Mouse (Mus musculus) right cerebral cortex, adult 2 months (tissue): ENCODE data around the gene Jpt1.
"Not testable (repeated sequence)": the region's sequence is repeated elsewhere in the genome, so short reads cannot be mapped to it uniquely, and the experiment has no call there.

Source experiments
- DNase-seq, 2 experiments: peaks; one replicate each; pipeline ENCODE4 v3.0.0; 2021 to 2022; ENCODE audit warnings: low spot score in 2 of 2

Gene Jpt1

GRCm38 (mm10) chr11:115475758-115476237 lies 38.4 kb downstream of the Jpt1 start:
- DNase-seq = no peak

GRCm38 (mm10) chr11:115475025-115475757 lies 39.0 kb downstream of the Jpt1 start, which contains the start of gene Armc7:
Armc7 (plus strand) TSS chr11:115475667.
- peak; percentile 93 to 94 for DNase-seq

- peak; percentile 99 to 100 for DNase-seq
These were observed 40.4 kb downstream of the Jpt1 start for GRCm38 (mm10) chr11:115473626-115474275.

GRCm38 (mm10) chr11:115472183-115472582 lies 42.0 kb downstream of the Jpt1 start:
- no peak for DNase-seq

- DNase-seq = no peak
These were observed 47.0 kb downstream of the Jpt1 start for GRCm38 (mm10) chr11:115467217-115467618.

- DNase-seq = no peak
These were observed 49.3 kb downstream of the Jpt1 start for GRCm38 (mm10) chr11:115464851-115465250.

GRCm38 (mm10) chr11:115463397-115463796 lies 50.8 kb downstream of the Jpt1 start:
- DNase-seq = no peak

- no peak for DNase-seq
These were observed 51.8 kb downstream of the Jpt1 start, which contains the start of gene Slc16a5 for GRCm38 (mm10) chr11:115462243-115462891. Slc16a5 (plus strand) TSS chr11:115462474.

GRCm38 (mm10) chr11:115461846-115462242 lies 52.3 kb downstream of the Jpt1 start:
- DNase-seq = no peak

- no peak for DNase-seq
These were observed 53.2 kb downstream of the Jpt1 start for GRCm38 (mm10) chr11:115460976-115461375.

- DNase-seq = no peak
These were observed 56.8 kb downstream of the Jpt1 start for GRCm38 (mm10) chr11:115457405-115457804.

- DNase-seq = no peak
These were observed 58.0 kb downstream of the Jpt1 start for GRCm38 (mm10) chr11:115456182-115456581.

- no peak for DNase-seq
These were observed 58.6 kb downstream of the Jpt1 start for GRCm38 (mm10) chr11:115455619-115456018.

- DNase-seq = not testable (repeated sequence)
These were observed 59.4 kb downstream of the Jpt1 start for GRCm38 (mm10) chr11:115454822-115455221.

- no peak for DNase-seq
These were observed 60.9 kb downstream of the Jpt1 start for GRCm38 (mm10) chr11:115453306-115453705.

GRCm38 (mm10) chr11:115452281-115452860 lies 61.8 kb downstream of the Jpt1 start:
- DNase-seq = no peak

GRCm38 (mm10) chr11:115451781-115452241 lies 62.4 kb downstream of the Jpt1 start:
- DNase-seq = no peak

GRCm38 (mm10) chr11:115450176-115450575 lies 64.0 kb downstream of the Jpt1 start:
- no peak for DNase-seq

- DNase-seq = no peak
These were observed 65.2 kb downstream of the Jpt1 start for GRCm38 (mm10) chr11:115448998-115449397.

GRCm38 (mm10) chr11:115448075-115448474 lies 66.1 kb downstream of the Jpt1 start:
- DNase-seq = no peak
